Mouse (Mus musculus) heart, embryonic 12.5 days (tissue): ENCODE measurements around the gene Cfap20. TPM values are rescaled to one million over a fixed set of nuclear protein-coding genes. Genes with fewer than 3 reads are reported as not detected.

Experiments used
- ATAC-seq: fragments of 200-750 bp; cut with Nextera tagmentation; 2 replicates; pipeline ENCODE4 v1.8.0; 2017; ENCODE audit warnings: moderate TSS enrichment, moderate library complexity; ENCODE audit not compliant: insufficient number of reproducible peaks, low FRiP score
- H3K27ac ChIP-seq: fragments of 300-500 bp; sonication (generic); 2 replicates; pipeline ENCODE4 v1.5.1; 2016; ENCODE audit warnings: mild to moderate bottlenecking, moderate library complexity; ENCODE audit not compliant: poor library complexity, severe bottlenecking
- H3K27me3 ChIP-seq: fragments of 300-500 bp; sonication (generic); replicated peaks from 2 replicates; pipeline ENCODE4 v1.6.1; 2016; ENCODE audit warnings: mild to moderate bottlenecking, moderate library complexity
- H3K36me3 ChIP-seq: fragments of 300-500 bp; sonication (generic); 2 replicates; pipeline ENCODE4 v1.6.1; 2016; ENCODE audit warnings: mild to moderate bottlenecking, moderate library complexity
- H3K4me1 ChIP-seq: fragments of 300-500 bp; sonication (generic); replicated peaks from 2 replicates; pipeline ENCODE4 v1.6.1; 2016; ENCODE audit warnings: mild to moderate bottlenecking
- H3K4me2 ChIP-seq: fragments of 300-500 bp; sonication (generic); 2 replicates; pipeline ENCODE4 v1.6.1; 2016; ENCODE audit warnings: mild to moderate bottlenecking, moderate library complexity
- H3K4me3 ChIP-seq: fragments of 300-500 bp; sonication (generic); 2 replicates; pipeline ENCODE4 v1.5.1; 2016; ENCODE audit warnings: mild to moderate bottlenecking
- H3K9ac ChIP-seq: fragments of 300-500 bp; sonication (generic); 2 replicates; pipeline ENCODE4 v1.6.1; 2016; ENCODE audit warnings: mild to moderate bottlenecking, moderate library complexity
- H3K9me3 ChIP-seq: fragments of 300-500 bp; sonication (generic); replicated peaks from 2 replicates; pipeline ENCODE4 v1.6.1; 2016; ENCODE audit warnings: mild to moderate bottlenecking, moderate library complexity
- WGBS: fragments of 180-500 bp; shearing (Covaris S2); methylation state at CpG from one replicate; pipeline ENCODE4 v1.1.7; 2016; 5-methylcytosine and 5-hydroxymethylcytosine counted together
- polyA plus RNA-seq: library from polyadenylated mRNA; unstranded; fragments of >200 nt; fragmentation: Nextera tagmentation; extraction: Ambion mirVana; gene quantifications from 2 replicates; pipeline ENCODE4 v1.2.1, GENCODE M21; 2016

Cfap20 gene
- polyA plus RNA-seq, 1 experiment from 2014 or later = 153 TPM

DNA sequence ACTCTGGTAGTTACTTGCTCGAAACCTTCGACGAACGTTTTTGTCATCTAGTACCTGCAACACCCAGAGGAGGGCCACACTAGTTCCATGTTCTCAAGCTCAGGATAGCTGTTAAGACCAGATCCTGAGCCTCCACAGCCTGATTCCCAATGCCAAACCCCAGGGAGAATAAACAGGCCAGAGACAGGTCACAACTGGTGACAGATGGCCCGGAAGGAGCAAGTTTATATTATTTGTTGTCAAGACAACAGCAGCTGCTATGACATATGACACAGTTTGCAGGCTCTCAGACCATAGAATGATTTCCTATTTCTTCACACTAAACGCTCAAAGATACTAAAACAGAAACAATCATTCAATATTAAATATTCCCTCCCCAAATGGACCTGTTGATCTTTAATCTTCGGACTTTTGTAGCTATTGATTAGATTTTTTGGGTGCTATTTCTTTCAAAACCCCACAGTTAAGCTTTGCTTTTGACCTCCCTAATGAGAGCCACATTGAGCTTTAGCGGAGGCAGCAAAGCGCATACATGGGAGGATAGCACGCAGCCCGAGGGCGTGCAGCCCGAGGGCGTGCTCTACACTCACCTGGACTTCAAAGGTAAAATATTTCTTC is 12.4 kb downstream of the Cfap20 start:
- H3K36me3 ChIP-seq = peaks cover 59% of the 10 kb centered on the region
- no peak overlapping the region for H3K4me3 ChIP-seq

DNA sequence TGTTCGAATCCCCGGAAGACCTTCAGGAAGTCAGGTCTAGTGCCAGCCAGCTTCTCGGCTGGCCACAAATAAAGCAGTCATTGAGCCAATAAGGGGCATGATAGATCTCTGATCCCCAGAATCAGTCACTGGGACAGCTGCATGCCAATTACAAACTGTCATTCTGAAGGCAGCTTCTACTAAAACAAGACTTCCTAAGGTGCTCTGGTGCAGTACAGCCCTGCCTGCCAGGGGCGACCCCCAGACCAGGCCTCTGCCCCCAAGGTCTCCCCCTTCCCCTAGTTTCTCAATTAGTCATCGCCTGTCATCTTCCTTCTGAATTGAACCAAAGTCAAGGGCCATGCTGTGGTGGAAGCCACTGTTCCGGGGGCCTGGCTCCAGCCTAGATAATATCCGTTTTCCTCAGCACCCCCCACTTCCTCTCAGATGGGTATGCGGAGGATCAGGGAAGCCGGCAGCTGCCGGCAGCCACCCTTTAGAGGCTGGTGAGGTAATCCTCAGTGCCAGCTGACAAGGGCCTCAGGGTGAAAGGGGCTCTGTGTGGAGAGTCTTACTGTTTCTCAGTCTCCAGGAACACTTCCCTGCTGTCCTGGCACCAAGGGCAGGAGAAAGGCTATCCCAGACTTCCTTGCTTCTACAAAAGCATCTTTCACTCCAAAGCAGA is 23.2 kb downstream of the Cfap20 start:
- Histone ChIP-seq H3K9me3 (peaks cover 3% of the 10 kb centered on the region; the same call in 1 of the 2 replicates), H3K4me2 (peak overlapping the region; percentile 17; the same call in 1 of the 2 replicates), H3K9ac (peak overlapping the region; percentile 45; the same call in 1 of the 2 replicates), H3K4me3 (no peak overlapping the region), H3K27ac (peak overlapping the region; percentile 54), H3K36me3 (no peaks in the 10 kb centered on the region), H3K27me3 (no peaks in the 10 kb centered on the region), H3K4me1 (peaks cover 12% of the 10 kb centered on the region)
- 27% methylated on average over 10 of the region's 10 CpGs for WGBS
- ATAC-seq = peak; percentile 64

More for the DNA sequence above, 12.4 kb downstream of the Cfap20 start:
- WGBS = 92% methylated on average over 14 of the region's 14 CpGs
- H3K27ac ChIP-seq = no peak overlapping the region
- H3K9me3 ChIP-seq = no peaks in the 10 kb centered on the region
- H3K9ac ChIP-seq = no peak overlapping the region
- no peak for ATAC-seq
- peaks cover 26% of the 10 kb centered on the region for H3K4me1 ChIP-seq
- H3K4me2 ChIP-seq = no peak overlapping the region
- no peaks in the 10 kb centered on the region for H3K27me3 ChIP-seq

DNA sequence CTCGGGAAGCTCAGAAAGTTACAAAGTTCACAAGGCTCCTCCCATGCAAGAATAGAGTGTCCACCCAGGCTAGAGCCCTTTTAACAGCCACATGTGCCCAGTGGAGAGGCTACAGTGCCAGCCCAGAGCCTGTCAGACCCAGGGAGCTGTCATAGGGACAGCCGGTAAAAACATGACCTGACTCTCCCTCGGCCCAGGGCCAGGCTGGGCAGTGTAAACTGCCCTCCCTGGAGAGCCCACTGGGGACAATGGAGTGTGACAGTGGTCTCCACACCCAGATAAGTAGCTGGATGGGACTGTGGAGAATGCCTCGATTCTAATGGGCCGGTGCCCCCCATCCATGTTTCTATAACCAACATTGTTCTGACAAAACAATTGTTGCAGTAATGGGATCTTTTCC is 25.2 kb downstream of the Cfap20 start:
- H3K9ac ChIP-seq = no peak overlapping the region
- H3K36me3 ChIP-seq = no peaks in the 10 kb centered on the region
- H3K4me3 ChIP-seq = no peak overlapping the region
- peaks cover 12% of the 10 kb centered on the region for H3K4me1 ChIP-seq
- H3K9me3 ChIP-seq = peaks cover 3% of the 10 kb centered on the region; the same call in 1 of the 2 replicates
- no peak overlapping the region for H3K4me2 ChIP-seq
- ATAC-seq = peak; percentile 68
- no peaks in the 10 kb centered on the region for H3K27me3 ChIP-seq
- WGBS = 73% methylated on average over 5 of the region's 5 CpGs
- no peak overlapping the region for H3K27ac ChIP-seq

DNA sequence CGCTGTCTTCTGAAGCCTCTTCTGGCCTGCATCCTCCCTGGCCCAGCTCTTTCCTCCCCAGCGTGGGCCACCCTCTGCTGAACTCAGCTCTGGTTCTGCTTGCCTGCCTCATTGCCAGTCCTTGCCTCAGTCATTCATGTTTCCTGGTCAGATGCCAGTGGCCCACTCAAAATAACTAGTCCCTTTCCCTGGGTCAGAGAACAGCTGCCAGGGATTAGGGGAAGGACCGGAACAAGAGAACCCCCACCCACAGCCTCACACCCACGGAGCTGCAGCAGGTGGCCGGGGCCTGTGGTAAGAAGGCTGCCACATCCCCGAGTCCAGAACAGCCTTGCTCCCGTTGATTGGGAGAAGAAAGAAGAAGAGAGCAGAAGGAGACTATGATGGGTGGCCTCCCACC is 33.6 kb downstream of the Cfap20 start:
- WGBS = 74% methylated on average over 7 of the region's 7 CpGs

DNA sequence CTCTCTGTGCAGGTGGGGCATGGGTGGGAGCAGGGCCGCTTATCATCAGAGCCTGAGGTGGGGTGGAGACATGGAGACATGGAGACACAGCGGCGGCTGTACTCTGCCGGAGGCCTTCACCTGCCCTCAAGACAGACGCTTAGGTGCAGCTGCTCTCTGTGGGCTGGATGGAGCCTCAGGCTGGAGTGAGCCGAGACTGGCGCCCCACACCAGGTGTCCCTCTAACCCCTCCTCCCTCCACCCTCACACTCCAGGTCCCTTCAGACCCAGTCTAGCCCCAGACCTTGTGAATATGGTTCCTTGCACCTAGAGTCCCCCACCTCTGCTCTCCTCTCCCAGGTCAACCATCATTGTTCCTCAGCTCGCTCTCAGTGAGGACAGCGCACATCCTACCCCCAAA is 35.5 kb downstream of the Cfap20 start:
- no peak overlapping the region for H3K4me2 ChIP-seq
- peaks cover 36% of the 10 kb centered on the region for H3K4me1 ChIP-seq
- no peaks in the 10 kb centered on the region for H3K27me3 ChIP-seq
- H3K9me3 ChIP-seq = no peaks in the 10 kb centered on the region
- no peak overlapping the region for H3K9ac ChIP-seq
- ATAC-seq = no peak
- H3K36me3 ChIP-seq = no peaks in the 10 kb centered on the region
- no peak overlapping the region for H3K27ac ChIP-seq
- WGBS = 85% methylated on average over 9 of the region's 9 CpGs
- H3K4me3 ChIP-seq = no peak overlapping the region

More for the DNA sequence above, 33.6 kb downstream of the Cfap20 start:
- H3K4me2 ChIP-seq = no peak overlapping the region
- no peak overlapping the region for H3K4me3 ChIP-seq
- no peaks in the 10 kb centered on the region for H3K9me3 ChIP-seq
- peaks cover 16% of the 10 kb centered on the region for H3K4me1 ChIP-seq
- no peak for ATAC-seq
- H3K27me3 ChIP-seq = no peaks in the 10 kb centered on the region
- H3K36me3 ChIP-seq = no peaks in the 10 kb centered on the region
- H3K9ac ChIP-seq = no peak overlapping the region
- no peak overlapping the region for H3K27ac ChIP-seq

DNA sequence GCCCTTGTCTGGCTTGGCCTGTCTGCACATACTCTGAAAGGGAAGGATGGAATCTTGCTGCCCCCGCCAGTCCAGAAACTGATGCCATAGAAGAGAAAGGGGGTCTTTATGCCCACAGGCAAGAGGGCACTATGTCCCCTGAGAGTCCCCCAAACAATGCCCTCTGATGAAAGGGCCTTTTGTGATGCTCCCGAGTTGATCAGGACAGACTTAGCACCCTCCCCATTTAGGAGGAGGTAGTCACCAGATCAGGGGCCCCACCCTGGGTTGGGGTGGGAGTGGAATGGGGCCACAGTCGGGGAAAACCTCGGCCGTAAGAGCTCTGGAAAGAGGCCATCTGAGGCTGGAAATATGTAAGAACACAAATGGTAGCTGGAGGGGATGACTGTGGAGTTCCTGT is 37.5 kb downstream of the Cfap20 start:
- Histone ChIP-seq H3K27ac (peak overlapping the region; percentile 71), H3K9me3 (no peaks in the 10 kb centered on the region), H3K4me3 (no peak overlapping the region), H3K36me3 (no peaks in the 10 kb centered on the region), H3K27me3 (no peaks in the 10 kb centered on the region), H3K9ac (no peak overlapping the region), H3K4me1 (peaks cover 46% of the 10 kb centered on the region), H3K4me2 (no peak overlapping the region)
- ATAC-seq = no peak
- 45% methylated on average over 5 of the region's 5 CpGs for WGBS

DNA sequence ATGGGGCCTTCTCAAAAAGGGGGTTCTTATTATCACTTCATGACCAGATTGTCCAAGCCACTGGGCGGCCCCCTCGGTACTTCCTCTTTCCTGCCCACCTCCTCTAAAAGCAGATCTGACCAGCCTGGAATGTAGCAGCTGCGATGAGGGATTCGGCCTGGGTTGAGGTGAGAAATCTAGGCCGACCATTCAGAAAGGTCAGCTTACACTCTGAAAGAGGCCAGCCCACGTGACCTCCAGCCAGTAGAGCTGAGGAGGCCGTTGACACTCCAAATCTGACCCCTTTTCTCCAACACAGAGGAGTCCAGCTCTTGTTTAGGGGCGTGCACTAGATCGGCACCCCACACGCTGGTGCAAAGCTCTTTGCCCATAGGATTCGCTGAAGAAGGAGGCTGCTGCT is 37.9 kb downstream of the Cfap20 start:
- H3K4me2 ChIP-seq = no peak overlapping the region
- H3K9ac ChIP-seq = no peak overlapping the region
- no peaks in the 10 kb centered on the region for H3K36me3 ChIP-seq
- no peak for ATAC-seq
- no peak overlapping the region for H3K4me3 ChIP-seq
- H3K4me1 ChIP-seq = peaks cover 46% of the 10 kb centered on the region
- WGBS = 33% methylated on average over 11 of the region's 11 CpGs
- H3K9me3 ChIP-seq = no peaks in the 10 kb centered on the region
- peak overlapping the region; percentile 71 for H3K27ac ChIP-seq
- H3K27me3 ChIP-seq = no peaks in the 10 kb centered on the region

DNA sequence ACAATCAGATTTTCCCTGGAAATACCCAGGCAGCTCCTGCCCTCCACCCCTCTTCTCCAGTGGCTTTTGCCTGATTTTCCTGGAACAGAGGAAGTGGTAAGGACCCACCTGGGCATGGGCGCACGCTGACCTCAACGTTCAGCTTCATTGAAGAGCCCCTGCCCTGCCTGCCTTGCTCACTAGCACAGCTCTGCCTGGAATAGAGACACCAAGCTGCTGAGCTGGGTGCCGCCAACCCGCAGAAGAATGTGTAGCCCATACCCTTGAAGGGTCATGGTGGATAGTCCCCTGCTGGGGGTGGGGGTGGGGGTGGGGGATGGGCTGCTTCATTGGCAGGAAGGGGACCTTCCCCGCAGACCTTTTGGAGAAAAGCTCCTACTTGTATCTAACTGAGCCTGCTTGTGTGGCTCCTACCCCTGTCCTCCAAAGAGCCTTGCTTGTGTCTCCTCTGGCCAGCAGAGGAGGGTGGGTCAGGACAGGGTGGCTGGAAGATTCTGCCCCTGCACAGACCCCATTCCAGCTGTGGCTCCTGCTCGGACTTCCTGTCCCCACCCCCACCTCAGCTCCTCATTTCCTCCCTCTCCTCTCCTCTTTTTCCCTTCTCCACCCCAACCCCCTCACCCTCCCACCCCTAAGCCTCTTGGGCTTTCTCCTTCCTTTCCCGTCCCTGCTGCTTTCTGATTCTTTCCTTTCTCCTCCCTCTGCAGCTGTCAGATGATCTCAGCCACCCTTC is 39.3 kb downstream of the Cfap20 start:
- Histone ChIP-seq H3K4me2 (peak overlapping the region; percentile 20; the same call in 1 of the 2 replicates), H3K9ac (peak overlapping the region; percentile 17), H3K27me3 (no peaks in the 10 kb centered on the region), H3K9me3 (no peaks in the 10 kb centered on the region), H3K36me3 (no peaks in the 10 kb centered on the region), H3K4me3 (no peak overlapping the region), H3K27ac (peak overlapping the region; percentile 43), H3K4me1 (peaks cover 49% of the 10 kb centered on the region)
- peak; percentile 55 for ATAC-seq
- 20% methylated on average over 8 of the region's 8 CpGs for WGBS

DNA sequence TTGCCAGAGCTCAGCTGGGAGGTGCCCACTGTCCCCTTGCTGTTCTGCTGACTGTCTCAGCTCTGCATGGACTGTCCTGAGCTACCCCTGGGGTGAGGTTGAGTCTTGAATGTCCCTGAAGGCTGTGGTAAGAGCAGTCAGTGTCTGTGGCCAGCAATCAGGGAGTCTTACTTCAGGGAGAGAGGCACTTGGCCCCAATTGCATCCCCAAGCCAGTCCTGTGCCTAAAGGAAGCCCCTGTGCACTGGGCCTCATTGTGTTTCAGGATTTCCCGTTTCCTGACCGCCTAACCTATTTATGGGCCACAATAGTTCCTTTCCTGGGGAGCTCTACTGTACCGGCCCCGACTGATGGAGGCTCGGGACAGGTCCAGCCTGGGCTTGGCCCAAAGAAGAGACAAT is 42.1 kb downstream of the Cfap20 start:
- Histone ChIP-seq H3K36me3 (no peaks in the 10 kb centered on the region), H3K9ac (no peak overlapping the region), H3K4me1 (peaks cover 49% of the 10 kb centered on the region), H3K27me3 (no peaks in the 10 kb centered on the region), H3K27ac (peak overlapping the region; percentile 71), H3K9me3 (no peaks in the 10 kb centered on the region), H3K4me2 (no peak overlapping the region), H3K4me3 (no peak overlapping the region)
- ATAC-seq = no peak
- WGBS = 70% methylated on average over 5 of the region's 5 CpGs

DNA sequence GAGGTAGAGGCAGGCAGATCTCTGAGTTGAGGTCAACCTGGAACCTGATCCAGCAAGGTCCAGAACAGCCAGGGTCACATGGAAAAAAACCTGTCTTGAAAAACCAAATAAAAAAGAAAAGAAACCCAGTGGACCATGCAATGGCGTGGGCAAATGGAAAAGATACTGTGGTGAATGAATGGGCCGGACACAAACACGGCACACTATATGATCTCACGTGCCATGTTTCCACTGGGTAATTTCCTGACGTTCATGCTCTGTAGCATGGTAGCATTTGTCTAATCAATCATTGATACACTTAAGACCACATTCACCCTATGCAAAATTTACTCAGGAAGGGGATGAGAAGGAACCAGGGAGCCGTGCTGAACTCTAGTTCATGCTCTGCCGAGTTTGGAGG is 43.6 kb downstream of the Cfap20 start:
- no peak overlapping the region for H3K4me2 ChIP-seq
- peaks cover 34% of the 10 kb centered on the region for H3K4me1 ChIP-seq
- H3K4me3 ChIP-seq = no peak overlapping the region
- H3K27me3 ChIP-seq = no peaks in the 10 kb centered on the region
- no peak overlapping the region for H3K9ac ChIP-seq
- no peak overlapping the region for H3K27ac ChIP-seq
- WGBS = 64% methylated on average over 7 of the region's 7 CpGs
- H3K36me3 ChIP-seq = no peaks in the 10 kb centered on the region
- ATAC-seq = no peak
- H3K9me3 ChIP-seq = no peaks in the 10 kb centered on the region

DNA sequence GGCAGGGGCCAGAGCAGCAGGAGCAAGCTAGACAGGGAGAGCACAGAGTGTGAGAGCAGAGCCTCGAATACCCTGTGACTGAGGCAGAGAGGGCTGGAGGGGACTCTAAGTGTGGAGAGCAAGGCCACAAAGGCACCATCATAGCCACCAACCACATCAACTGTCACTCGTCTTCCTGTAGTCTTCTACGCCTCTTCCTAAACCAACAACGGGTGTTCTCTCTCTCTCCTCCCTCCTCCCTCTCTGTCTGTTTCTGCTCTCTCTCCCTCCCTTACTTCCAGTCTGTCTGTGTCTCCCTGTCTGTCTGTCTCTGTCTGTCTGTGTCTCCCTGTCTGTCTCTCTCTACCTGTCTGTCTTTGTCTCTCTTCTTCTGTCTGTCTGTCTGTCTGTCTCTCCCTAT is 44.4 kb downstream of the Cfap20 start:
- no peak overlapping the region for H3K4me2 ChIP-seq
- no peak overlapping the region for H3K4me3 ChIP-seq
- H3K9me3 ChIP-seq = no peaks in the 10 kb centered on the region
- H3K4me1 ChIP-seq = peaks cover 27% of the 10 kb centered on the region
- ATAC-seq = no peak
- H3K9ac ChIP-seq = no peak overlapping the region; the same call in 1 of the 2 replicates
- no peaks in the 10 kb centered on the region for H3K36me3 ChIP-seq
- H3K27me3 ChIP-seq = no peaks in the 10 kb centered on the region
- WGBS = 40% methylated on average over 4 of the region's 4 CpGs
- H3K27ac ChIP-seq = no peak overlapping the region
